Mouse (Mus musculus) forebrain, embryonic 16.5 days (tissue): Measurements from ENCODE around the gene Nacc1. TPM values are rescaled to one million over a fixed set of nuclear protein-coding genes. Genes with fewer than 3 reads are reported as not detected.
"Not testable (repeated sequence)": the region's sequence is repeated elsewhere in the genome, so short reads cannot be mapped to it uniquely, and the experiment has no call there.

Source experiments
- ATAC-seq: fragments of 200-750 bp; cut with Nextera tagmentation; 2 replicates; pipeline ENCODE4 v1.8.0; 2017; ENCODE audit warnings: mild to moderate bottlenecking, moderate library complexity
- H3K27ac ChIP-seq: fragments of 300-500 bp; sonication (generic); 2 replicates; pipeline ENCODE4 v1.5.1; 2014; ENCODE audit warnings: low read length, control low read depth
- H3K27me3 ChIP-seq: fragments of 300-500 bp; sonication (generic); replicated peaks from 2 replicates; pipeline ENCODE4 v1.6.1; 2014; ENCODE audit warnings: low read length; ENCODE audit not compliant: control insufficient read depth, insufficient read depth
- H3K36me3 ChIP-seq: fragments of 300-500 bp; sonication (generic); 2 replicates; pipeline ENCODE4 v1.6.1; 2014; ENCODE audit not compliant: control insufficient read depth, insufficient read depth
- H3K4me1 ChIP-seq: fragments of 300-500 bp; sonication (generic); replicated peaks from 2 replicates; pipeline ENCODE4 v1.6.1; 2014; ENCODE audit warnings: low read length; ENCODE audit not compliant: control insufficient read depth, insufficient read depth
- H3K4me2 ChIP-seq: fragments of 300-500 bp; sonication (generic); 2 replicates; pipeline ENCODE4 v1.6.1; 2014; ENCODE audit warnings: mild to moderate bottlenecking, low read length, control low read depth
- H3K4me3 ChIP-seq: fragments of 300-500 bp; sonication (generic); replicated peaks from 2 replicates; pipeline ENCODE4 v1.5.1; 2014; ENCODE audit warnings: mild to moderate bottlenecking, low read length, control low read depth
- H3K9ac ChIP-seq: fragments of 300-500 bp; sonication (generic); replicated peaks from 2 replicates; pipeline ENCODE4 v1.6.1; 2014; ENCODE audit warnings: low read depth, low read length, control low read depth
- H3K9me3 ChIP-seq: fragments of 300-500 bp; sonication (generic); 2 replicates; pipeline ENCODE4 v1.6.1; 2016; ENCODE audit warnings: low read length; ENCODE audit not compliant: control insufficient read depth
- WGBS: fragments of 180-500 bp; shearing (Covaris S2); extraction: QIAGEN DNeasy Blood & Tissue Kit; methylation state at CpG from one replicate; pipeline ENCODE4 v1.1.7; 2014; 5-methylcytosine and 5-hydroxymethylcytosine counted together
- polyA plus RNA-seq: library from polyadenylated mRNA; unstranded; fragments of >200 nt; fragmentation: Nextera tagmentation; extraction: Ambion mirVana; gene quantifications from 2 replicates; pipeline ENCODE4 v1.2.1, GENCODE M21; 2015

Nacc1 gene
- polyA plus RNA-seq, 1 experiment from 2014 or later = 15.7 TPM

DNA sequence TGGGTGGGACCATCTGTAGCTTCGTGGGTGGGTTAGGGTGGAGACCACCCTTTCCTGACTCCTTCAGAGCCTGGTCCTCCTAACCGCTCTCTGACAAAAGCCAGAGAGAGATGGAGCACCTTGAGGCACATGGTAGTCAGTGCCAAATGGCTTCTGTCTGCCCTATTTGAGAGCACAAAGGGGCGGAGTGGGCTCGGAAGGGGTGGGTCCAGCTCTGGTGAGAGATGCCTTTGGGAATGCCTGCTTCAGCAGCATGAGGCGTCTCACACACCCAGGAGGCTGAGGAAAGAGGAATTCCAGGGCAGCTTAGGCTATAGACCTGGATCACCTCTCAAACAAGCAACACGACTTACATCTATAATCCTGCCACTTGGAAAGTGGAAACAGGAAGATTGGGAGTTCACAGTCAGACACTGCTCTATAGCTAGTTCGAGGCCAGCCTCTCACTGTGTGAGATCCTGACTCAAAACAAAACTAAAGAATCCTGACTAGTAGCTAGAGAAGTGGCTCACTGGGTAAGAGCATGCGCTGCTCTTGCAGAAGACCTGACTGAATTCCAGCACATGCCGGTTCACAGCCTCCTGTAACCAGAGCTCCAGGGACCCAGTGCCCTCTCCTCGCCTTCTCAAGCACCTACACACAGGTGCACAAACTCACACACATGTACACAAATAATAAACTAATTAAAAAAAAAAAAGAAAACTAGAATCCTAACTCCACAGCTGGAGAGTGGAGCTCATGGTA, 53.6 kb downstream of the Nacc1 start:
- Histone ChIP-seq H3K9me3 (no peaks in the 10 kb centered on the region), H3K4me2 (no peak overlapping the region), H3K4me3 (no peak overlapping the region), H3K9ac (no peak overlapping the region), H3K4me1 (peaks cover 18% of the 10 kb centered on the region), H3K36me3 (0 out of 2 replicates have a peak, but pooled peaks cover 3% of the 10 kb centered on the region), H3K27ac (no peak overlapping the region), H3K27me3 (no peaks in the 10 kb centered on the region)
- no peak for ATAC-seq
- WGBS = 50% methylated on average over 10 of the region's 10 CpGs

DNA sequence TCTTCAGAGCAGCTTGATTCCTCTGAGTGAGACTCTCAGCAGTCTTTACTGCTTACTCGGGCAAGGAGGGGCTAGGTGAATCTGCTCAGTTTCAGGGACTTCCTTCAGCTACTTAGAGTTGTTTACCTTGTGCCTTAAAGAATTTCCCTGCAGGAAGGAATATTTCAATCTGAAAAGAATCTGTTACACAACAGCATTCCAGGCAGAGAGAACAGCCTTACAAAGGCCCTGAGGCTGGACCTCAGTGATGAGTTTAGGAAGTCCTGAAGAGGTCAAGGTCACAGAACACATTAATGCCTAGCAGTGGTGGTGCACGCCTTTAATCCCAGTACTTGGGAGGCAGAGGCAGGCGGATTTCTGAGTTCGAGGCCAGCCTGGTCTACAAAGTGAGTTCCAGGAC, 55.8 kb downstream of the Nacc1 start:
- Histone ChIP-seq H3K4me1 (peaks cover 11% of the 10 kb centered on the region), H3K4me2 (no peak overlapping the region), H3K27ac (no peak overlapping the region), H3K36me3 (0 out of 2 replicates have a peak, but pooled peaks cover 3% of the 10 kb centered on the region), H3K9ac (no peak overlapping the region), H3K9me3 (no peaks in the 10 kb centered on the region), H3K4me3 (no peak overlapping the region), H3K27me3 (no peaks in the 10 kb centered on the region)
- 99% methylated on average over 4 of the region's 4 CpGs for WGBS
- ATAC-seq = no peak

GRCm38 (mm10) chr8:84630145-84630544, 57.5 kb downstream of the Nacc1 start:
- H3K4me3 ChIP-seq = no peak overlapping the region
- peaks cover 5% of the 10 kb centered on the region for H3K4me1 ChIP-seq
- no peak overlapping the region for H3K27ac ChIP-seq
- no peaks in the 10 kb centered on the region for H3K9me3 ChIP-seq
- no peaks in the 10 kb centered on the region for H3K27me3 ChIP-seq
- WGBS = 82% methylated on average over 4 of the region's 4 CpGs
- no peak for ATAC-seq
- H3K4me2 ChIP-seq = no peak overlapping the region
- 0 out of 2 replicates have a peak, but pooled peaks cover 3% of the 10 kb centered on the region for H3K36me3 ChIP-seq
- no peak overlapping the region for H3K9ac ChIP-seq

DNA sequence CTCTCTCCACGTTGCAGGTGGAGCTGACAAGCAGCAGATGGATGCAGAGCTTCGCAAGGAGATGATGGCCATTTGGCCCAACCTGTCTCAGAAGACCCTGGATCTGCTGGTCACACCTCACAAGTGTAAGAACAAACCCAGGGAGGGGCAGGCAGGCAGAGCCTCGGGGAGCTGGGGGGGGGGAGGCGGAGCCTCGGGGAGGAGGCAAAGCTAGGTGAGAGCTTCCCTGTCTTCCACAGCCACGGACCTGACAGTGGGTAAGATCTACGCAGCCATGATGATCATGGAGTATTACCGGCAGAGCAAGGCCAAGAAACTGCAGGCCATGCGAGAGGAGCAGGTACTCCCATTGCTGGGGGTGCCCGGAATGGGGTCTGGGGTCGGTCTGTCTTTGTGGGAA, 58.1 kb downstream of the Nacc1 start:
- no peaks in the 10 kb centered on the region for H3K4me1 ChIP-seq
- ATAC-seq = no peak
- no peak overlapping the region for H3K9ac ChIP-seq
- no peaks in the 10 kb centered on the region for H3K27me3 ChIP-seq
- H3K4me2 ChIP-seq = no peak overlapping the region
- no peak overlapping the region for H3K27ac ChIP-seq
- H3K4me3 ChIP-seq = no peak overlapping the region
- 0 out of 2 replicates have a peak, but pooled peaks cover 3% of the 10 kb centered on the region for H3K36me3 ChIP-seq
- WGBS = 81% methylated on average over 11 of the region's 11 CpGs
- no peaks in the 10 kb centered on the region for H3K9me3 ChIP-seq

DNA sequence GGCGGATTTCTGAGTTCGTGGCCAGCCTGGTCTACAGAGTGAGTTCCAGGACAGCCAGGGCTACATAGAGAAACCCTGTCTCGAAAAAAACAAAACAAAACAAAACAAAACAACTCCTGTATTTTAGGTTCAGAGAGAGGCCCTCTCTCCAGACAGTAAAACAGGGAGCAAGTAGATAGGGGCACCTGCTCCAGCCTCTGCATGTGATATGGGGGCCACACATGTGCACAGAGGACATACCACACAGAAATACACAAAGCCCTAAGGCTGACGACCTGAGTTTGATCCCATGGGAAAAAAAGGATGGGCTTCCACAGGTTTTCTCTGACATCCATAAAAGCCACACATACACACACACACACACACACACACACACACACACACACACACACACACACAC, 64.2 kb downstream of the Nacc1 start:
- not testable (repeated sequence) for H3K9ac ChIP-seq, ATAC-seq
- 77% methylated on average over 4 of the region's 4 CpGs for WGBS

GRCm38 (mm10) chr8:84621102-84621625, 66.5 kb downstream of the Nacc1 start:
- no peak overlapping the region for H3K4me3 ChIP-seq
- H3K4me1 ChIP-seq = no peaks in the 10 kb centered on the region
- no peak overlapping the region for H3K27ac ChIP-seq
- no peak for ATAC-seq
- H3K36me3 ChIP-seq = no peaks in the 10 kb centered on the region
- WGBS = 80% methylated on average over 8 of the region's 8 CpGs
- no peak overlapping the region for H3K9ac ChIP-seq
- H3K4me2 ChIP-seq = no peak overlapping the region
- H3K27me3 ChIP-seq = no peaks in the 10 kb centered on the region
- H3K9me3 ChIP-seq = no peaks in the 10 kb centered on the region

More for the DNA sequence above, 64.2 kb downstream of the Nacc1 start:
- H3K27ac ChIP-seq, H3K9me3 ChIP-seq, H3K36me3 ChIP-seq, H3K4me1 ChIP-seq, H3K4me2 ChIP-seq, H3K4me3 ChIP-seq, H3K27me3 ChIP-seq: not testable (repeated sequence)

Other genes starting within 250 kb of the Nacc1 start
- 22.5 and 25.5 TPM in 2 replicates for gene Ier2, start 25.0 kb downstream of the Nacc1 start, polyA plus RNA-seq
- gene Trmt1, start 1.6 kb downstream of the Nacc1 start, polyA plus RNA-seq = 63.4 and 73.3 TPM in 2 replicates
- 2.6 and 2.9 TPM in 2 replicates for gene Lyl1, start 13.6 kb upstream of the Nacc1 start, polyA plus RNA-seq
- 2.0 and 2.2 TPM in 2 replicates for gene G430095P16Rik, start 35.1 kb upstream of the Nacc1 start, polyA plus RNA-seq
- 440 and 546 TPM in 2 replicates for gene Nfix, start 112.5 kb upstream of the Nacc1 start, polyA plus RNA-seq
- gene Dand5, start 135.0 kb upstream of the Nacc1 start, polyA plus RNA-seq = 8.2 and 8.7 TPM in 2 replicates
- 31.3 and 34.3 TPM in 2 replicates for gene Gadd45gip1, start 143.7 kb upstream of the Nacc1 start, polyA plus RNA-seq
- gene Rad23a, start 152.8 kb upstream of the Nacc1 start, polyA plus RNA-seq = 84.8 and 86.5 TPM in 2 replicates
- gene Calr, start 159.1 kb upstream of the Nacc1 start, polyA plus RNA-seq = 610 and 631 TPM in 2 replicates
- gene Farsa, start 169.1 kb upstream of the Nacc1 start, polyA plus RNA-seq = 126 TPM in 2 replicates
- gene Syce2, start 184.2 kb upstream of the Nacc1 start, polyA plus RNA-seq = 51.0 and 54.3 TPM in 2 replicates
- gene Gcdh, start 206.1 kb upstream of the Nacc1 start, polyA plus RNA-seq = 35.5 and 39.1 TPM in 2 replicates
- 0.73 and 0.85 TPM in 2 replicates for gene Klf1, start 214.1 kb upstream of the Nacc1 start, polyA plus RNA-seq
- gene Dnase2a, start 220.7 kb upstream of the Nacc1 start, polyA plus RNA-seq = 5.4 and 5.5 TPM in 2 replicates
- 52.4 and 65.8 TPM in 2 replicates for gene Mast1, start 249.5 kb upstream of the Nacc1 start, polyA plus RNA-seq